Mouse (Mus musculus): Measurements from ENCODE around the gene Tmtc4. TPM values are rescaled to one million over a fixed set of nuclear protein-coding genes. Genes with fewer than 3 reads are reported as not detected.

Gene Tmtc4
- polyA plus RNA-seq, 1 experiment from 2014 or later = 6.2 TPM

DNA sequence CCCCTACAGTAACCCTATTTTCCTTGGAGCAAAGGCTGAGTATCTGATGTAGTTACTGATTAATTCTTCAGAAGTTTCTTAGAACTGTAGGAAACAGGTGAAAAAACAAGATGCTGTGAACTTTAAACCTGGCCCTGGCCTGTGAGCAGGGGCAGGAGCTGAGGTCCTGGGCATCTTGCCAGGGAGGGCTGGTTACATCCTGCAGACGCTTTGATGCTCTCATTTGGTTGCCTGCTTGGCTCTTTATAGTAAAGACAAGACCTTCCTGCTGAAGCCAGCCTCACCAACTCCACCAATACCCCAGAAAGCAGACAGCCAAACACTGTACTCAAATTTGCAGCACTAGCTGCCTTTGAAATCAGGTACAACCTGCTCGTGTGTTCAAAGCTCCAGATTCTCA, 81.7 kb downstream of the Tmtc4 start:
- H3K4me2 ChIP-seq (replicated peaks; ENCODE audit: low read depth, low read length) = no peak overlapping the region
- DNase-seq (ENCODE audit: low spot score) (no peak), ATAC-seq (no peak)
- no peaks in the 10 kb centered on the region for H3K27me3 ChIP-seq (replicated peaks; ENCODE audit: insufficient read depth, low read length)
- no peak overlapping the region for H3K4me3 ChIP-seq (ENCODE audit: low read depth, low read length)
- no peak overlapping the region for H3K27ac ChIP-seq (ENCODE audit: low read length)
- H3K9ac ChIP-seq (replicated peaks; ENCODE audit: low read depth) = no peak overlapping the region
- no peaks in the 10 kb centered on the region for H3K36me3 ChIP-seq (ENCODE audit: insufficient read depth, low read length)
- H3K9me3 ChIP-seq (ENCODE audit: low read length) = no peaks in the 10 kb centered on the region
- no peak for TF ChIP-seq CTCF (IDR thresholded peaks at IDR 0.05)
- TF ChIP-seq EP300 (IDR thresholded peaks at IDR 0.05) = no peak
- H3K4me1 ChIP-seq (ENCODE audit: insufficient read depth, low read depth, low read length) = peaks cover 4% of the 10 kb centered on the region; the same call in 1 of the 2 replicates
- 34% methylated on average over 2 of the region's 2 CpGs for WGBS

GRCm38 (mm10) chr14:122901715-122902114, 82.1 kb downstream of the Tmtc4 start:
- Histone ChIP-seq H3K4me1 (ENCODE audit: insufficient read depth, low read depth, low read length) (peaks cover 4% of the 10 kb centered on the region; the same call in 1 of the 2 replicates), H3K4me2 (replicated peaks; ENCODE audit: low read depth, low read length) (no peak overlapping the region), H3K36me3 (ENCODE audit: insufficient read depth, low read length) (no peaks in the 10 kb centered on the region), H3K9me3 (ENCODE audit: low read length) (no peaks in the 10 kb centered on the region), H3K27me3 (replicated peaks; ENCODE audit: insufficient read depth, low read length) (no peaks in the 10 kb centered on the region), H3K27ac (ENCODE audit: low read length) (no peak overlapping the region), H3K9ac (replicated peaks; ENCODE audit: low read depth) (no peak overlapping the region), H3K4me3 (ENCODE audit: low read depth, low read length) (no peak overlapping the region)
- DNase-seq (ENCODE audit: low spot score) (no peak), ATAC-seq (no peak)
- WGBS = 81% methylated on average over 2 of the region's 2 CpGs
- TF ChIP-seq EP300 (IDR thresholded peaks at IDR 0.05) (no peak), CTCF (IDR thresholded peaks at IDR 0.05) (no peak)

GRCm38 (mm10) chr14:122901177-122901576, 82.7 kb downstream of the Tmtc4 start:
- no peak overlapping the region for H3K27ac ChIP-seq (ENCODE audit: low read length)
- TF ChIP-seq CTCF (IDR thresholded peaks at IDR 0.05) (peak; percentile 34), EP300 (IDR thresholded peaks at IDR 0.05) (no peak)
- H3K36me3 ChIP-seq (ENCODE audit: insufficient read depth, low read length) = no peaks in the 10 kb centered on the region
- WGBS = 75% methylated on average over 3 of the region's 3 CpGs
- peaks cover 4% of the 10 kb centered on the region; the same call in 1 of the 2 replicates for H3K4me1 ChIP-seq (ENCODE audit: insufficient read depth, low read depth, low read length)
- no peak for ATAC-seq
- no peaks in the 10 kb centered on the region for H3K9me3 ChIP-seq (ENCODE audit: low read length)
- no peak overlapping the region for H3K4me2 ChIP-seq (replicated peaks; ENCODE audit: low read depth, low read length)
- no peak overlapping the region for H3K9ac ChIP-seq (replicated peaks; ENCODE audit: low read depth)
- no peaks in the 10 kb centered on the region for H3K27me3 ChIP-seq (replicated peaks; ENCODE audit: insufficient read depth, low read length)
- no peak for DNase-seq (ENCODE audit: low spot score)
- H3K4me3 ChIP-seq (ENCODE audit: low read depth, low read length) = no peak overlapping the region

DNA sequence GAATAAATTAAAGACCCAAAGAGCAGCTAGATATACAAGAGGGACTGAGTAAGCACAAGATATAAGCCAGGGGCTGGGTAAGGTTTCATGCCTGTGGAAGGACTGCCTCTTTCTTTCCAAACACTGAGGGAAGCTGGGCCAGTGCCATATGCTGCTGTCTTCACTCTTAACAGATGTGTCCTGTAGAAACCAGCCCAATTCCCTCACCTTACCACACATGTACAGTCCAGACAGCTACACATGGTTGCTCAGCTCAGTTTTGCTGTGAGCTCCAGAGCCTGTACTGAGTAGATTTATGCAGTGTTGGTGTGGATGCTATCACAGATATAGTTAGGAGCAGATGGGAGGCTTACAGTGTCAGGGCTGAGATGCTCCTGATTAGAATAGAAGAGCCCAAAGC, 83.2 kb downstream of the Tmtc4 start:
- H3K27ac ChIP-seq (ENCODE audit: low read length) = no peak overlapping the region
- TF ChIP-seq EP300 (IDR thresholded peaks at IDR 0.05) (no peak), CTCF (IDR thresholded peaks at IDR 0.05) (no peak)
- ATAC-seq = no peak
- H3K27me3 ChIP-seq (replicated peaks; ENCODE audit: insufficient read depth, low read length) = no peaks in the 10 kb centered on the region
- H3K4me2 ChIP-seq (replicated peaks; ENCODE audit: low read depth, low read length) = no peak overlapping the region
- no peak overlapping the region for H3K9ac ChIP-seq (replicated peaks; ENCODE audit: low read depth)
- DNase-seq (ENCODE audit: low spot score) = no peak
- H3K36me3 ChIP-seq (ENCODE audit: insufficient read depth, low read length) = no peaks in the 10 kb centered on the region
- H3K9me3 ChIP-seq (ENCODE audit: low read length) = no peaks in the 10 kb centered on the region
- H3K4me1 ChIP-seq (ENCODE audit: insufficient read depth, low read depth, low read length) = peaks cover 4% of the 10 kb centered on the region; the same call in 1 of the 2 replicates
- H3K4me3 ChIP-seq (ENCODE audit: low read depth, low read length) = no peak overlapping the region

DNA sequence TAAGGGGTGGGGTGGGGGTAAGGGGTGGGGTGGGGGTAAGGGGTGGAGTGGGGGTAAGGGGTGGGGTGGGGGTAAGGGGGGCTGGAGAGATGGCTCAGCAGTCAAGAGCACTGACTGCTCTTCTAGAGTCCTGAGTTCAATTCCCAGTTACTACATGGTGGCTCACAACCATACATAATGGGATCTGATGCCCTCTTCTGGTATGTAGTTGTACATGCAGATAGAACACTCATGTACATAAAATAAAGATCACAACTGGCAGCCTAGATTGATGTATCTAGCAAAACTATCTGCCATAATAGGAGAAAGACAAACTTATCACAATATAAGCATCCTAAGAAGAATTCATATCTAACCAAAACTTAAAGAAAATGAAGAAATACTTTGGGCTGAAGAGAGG, 85.3 kb downstream of the Tmtc4 start:
- Histone ChIP-seq H3K4me1 (ENCODE audit: insufficient read depth, low read depth, low read length) (0 out of 2 replicates have a peak, but pooled peaks cover under 1% of the 10 kb centered on the region), H3K4me3 (ENCODE audit: low read depth, low read length) (no peak overlapping the region), H3K27me3 (replicated peaks; ENCODE audit: insufficient read depth, low read length) (no peaks in the 10 kb centered on the region), H3K9ac (replicated peaks; ENCODE audit: low read depth) (no peak overlapping the region), H3K36me3 (ENCODE audit: insufficient read depth, low read length) (no peaks in the 10 kb centered on the region), H3K4me2 (replicated peaks; ENCODE audit: low read depth, low read length) (no peak overlapping the region), H3K27ac (ENCODE audit: low read length) (no peak overlapping the region), H3K9me3 (ENCODE audit: low read length) (no peaks in the 10 kb centered on the region)
- no peak for ATAC-seq
- no peak for DNase-seq (ENCODE audit: low spot score)
- no peak for TF ChIP-seq EP300 (IDR thresholded peaks at IDR 0.05)
- TF ChIP-seq CTCF (IDR thresholded peaks at IDR 0.05) = no peak

- Histone ChIP-seq H3K36me3 (ENCODE audit: insufficient read depth, low read length) (no peaks in the 10 kb centered on the region), H3K9ac (replicated peaks; ENCODE audit: low read depth) (no peak overlapping the region), H3K4me3 (ENCODE audit: low read depth, low read length) (no peak overlapping the region), H3K4me2 (replicated peaks; ENCODE audit: low read depth, low read length) (no peak overlapping the region), H3K27me3 (replicated peaks; ENCODE audit: insufficient read depth, low read length) (no peaks in the 10 kb centered on the region), H3K27ac (ENCODE audit: low read length) (no peak overlapping the region), H3K9me3 (ENCODE audit: low read length) (no peaks in the 10 kb centered on the region), H3K4me1 (ENCODE audit: insufficient read depth, low read depth, low read length) (no peaks in the 10 kb centered on the region)
- ATAC-seq (no peak), DNase-seq (ENCODE audit: low spot score) (no peak)
- TF ChIP-seq CTCF (IDR thresholded peaks at IDR 0.05) (no peak), EP300 (IDR thresholded peaks at IDR 0.05) (no peak)
- WGBS = 97% methylated on average over 1 of the region's 1 CpGs
Observed at GRCm38 (mm10) chr14:122896106-122896505, 87.7 kb downstream of the Tmtc4 start.

DNA sequence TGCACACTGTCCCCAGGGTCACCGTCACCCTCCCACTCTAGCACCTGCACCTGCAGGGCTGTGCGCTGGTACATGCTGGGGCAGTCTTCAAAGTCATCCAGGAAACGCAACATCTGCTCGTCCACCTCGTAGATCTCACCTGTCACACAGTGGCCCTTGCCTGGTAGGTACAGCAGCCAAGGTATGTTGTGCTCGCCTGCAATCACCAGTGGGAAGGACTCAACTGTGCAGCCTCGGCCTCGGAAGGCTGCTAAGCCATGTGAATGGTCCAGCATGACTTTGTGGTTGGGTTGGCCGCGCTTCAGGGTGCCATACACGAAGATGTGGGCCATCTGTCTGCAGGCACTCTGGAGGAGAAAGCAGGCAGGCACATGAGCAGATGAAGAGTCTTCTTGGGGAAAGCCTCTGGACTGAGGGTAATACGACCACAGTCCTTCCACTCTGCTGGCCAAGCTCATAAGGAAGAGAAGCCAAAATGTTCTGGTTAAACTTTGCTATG, 92.3 kb downstream of the Tmtc4 start:
- Histone ChIP-seq H3K9me3 (ENCODE audit: low read length) (no peaks in the 10 kb centered on the region), H3K4me1 (ENCODE audit: insufficient read depth, low read depth, low read length) (no peaks in the 10 kb centered on the region), H3K4me3 (ENCODE audit: low read depth, low read length) (no peak overlapping the region), H3K36me3 (ENCODE audit: insufficient read depth, low read length) (no peaks in the 10 kb centered on the region), H3K27me3 (replicated peaks; ENCODE audit: insufficient read depth, low read length) (no peaks in the 10 kb centered on the region), H3K4me2 (replicated peaks; ENCODE audit: low read depth, low read length) (no peak overlapping the region), H3K9ac (replicated peaks; ENCODE audit: low read depth) (no peak overlapping the region), H3K27ac (ENCODE audit: low read length) (no peak overlapping the region)
- ATAC-seq (no peak), DNase-seq (ENCODE audit: low spot score) (no peak)
- TF ChIP-seq EP300 (IDR thresholded peaks at IDR 0.05) (no peak), CTCF (IDR thresholded peaks at IDR 0.05) (no peak)
- 89% methylated on average over 12 of the region's 12 CpGs for WGBS

Data from lung, postnatal 0 days (tissue).